Mouse (Mus musculus) C2C12 (cell line): Measurements from ENCODE around the gene Smc3. TPM values are rescaled to one million over a fixed set of nuclear protein-coding genes. Genes with fewer than 3 reads are reported as not detected.
A peak's percentile ranks its signal among the peaks of the same experiment; 100 is the strongest.

Experiments used
- H3K27me3 ChIP-seq: one replicate; pipeline ENCODE4 v1.6.1; 2011; ENCODE audit not compliant: control insufficient read depth, insufficient read depth, insufficient read length
- H3K36me3 ChIP-seq: one replicate; pipeline ENCODE4 v1.6.1; 2011; ENCODE audit not compliant: control insufficient read depth, insufficient read depth
- H3K4me3 ChIP-seq: one replicate; pipeline ENCODE4 v1.5.1; 2011; ENCODE audit warnings: mild to moderate bottlenecking, control low read depth; ENCODE audit not compliant: poor library complexity, insufficient read depth, severe bottlenecking
- H3K79me2 ChIP-seq: one replicate; pipeline ENCODE4 v1.6.1; 2011; ENCODE audit not compliant: control insufficient read depth, insufficient read depth
- H3K79me3 ChIP-seq: one replicate; pipeline ENCODE4 v1.6.1; 2011; ENCODE audit warnings: low read depth, control low read depth
- H3ac ChIP-seq: one replicate; pipeline ENCODE3; 2011; ENCODE audit warnings: low read depth; ENCODE audit not compliant: control insufficient read depth, insufficient read length
- CEBPB ChIP-seq: IDR thresholded peaks from one replicate; pipeline ENCODE4 v1.6.1; 2011; ENCODE audit warnings: low read depth, mild to moderate bottlenecking, control low read depth, moderate library complexity
- CTCF ChIP-seq: IDR thresholded peaks from one replicate; pipeline ENCODE4 v1.5.1; 2011; ENCODE audit not compliant: control insufficient read depth, insufficient read depth, insufficient read length
- FOSL1 ChIP-seq: IDR thresholded peaks from one replicate; pipeline ENCODE4 v1.8.0; 2011; ENCODE audit warnings: mild to moderate bottlenecking, low read length; ENCODE audit not compliant: poor library complexity, insufficient read depth, severe bottlenecking
- MAX ChIP-seq: IDR thresholded peaks from one replicate; pipeline ENCODE4 v1.6.1; 2011; ENCODE audit warnings: mild to moderate bottlenecking, control low read depth
- MYOD1 ChIP-seq: IDR thresholded peaks from one replicate; pipeline ENCODE4 v1.6.1; 2011; ENCODE audit warnings: low read depth; ENCODE audit not compliant: control insufficient read depth, insufficient read length
- MYOG ChIP-seq: IDR thresholded peaks from one replicate; pipeline ENCODE4 v1.6.1; 2011; ENCODE audit not compliant: control insufficient read depth, insufficient read length; ENCODE audit errors: extremely low read depth
- USF1 ChIP-seq: IDR thresholded peaks from one replicate; pipeline ENCODE4 v1.6.1; 2011; ENCODE audit warnings: low read depth, mild to moderate bottlenecking, control low read depth, moderate library complexity
- long read RNA-seq, 2 experiments: library from polyadenylated mRNA; unstranded; transcript quantifications; one replicate each; pipeline ENCODE4 v2.0.0; 2019 to 2020
- polyA plus RNA-seq: library from polyadenylated mRNA; unstranded; fragments of >200 nt; fragmentation: generic; extraction: Trizol; gene quantifications from one replicate; pipeline ENCODE4 v1.2.1, GENCODE M21; 2012; ENCODE audit warnings: missing spikeins

Smc3 gene
- polyA plus RNA-seq, result 10.1 TPM
- long read RNA-seq, experiment 1, full-length matches to known transcripts, result 6 of 63 reads
- long read RNA-seq, experiment 1, partial matches to known transcripts, result 52 of 63 reads
- long read RNA-seq, experiment 1, other reads (novel, unspliced or antisense), result 5 of 63 reads
- long read RNA-seq, experiment 2, full-length matches to known transcripts, result 16 of 96 reads
- long read RNA-seq, experiment 2, partial matches to known transcripts, result 79 of 96 reads
- long read RNA-seq, experiment 2, other reads (novel, unspliced or antisense), result 1 of 96 reads

GRCm38 (mm10) chr19:53599757-53600539 lies at the start of gene Smc3:
Gene Smc3, plus strand, starts transcription at chr19:53600398.
- peak within 1 kb of the TSS; percentile 79 for H3K4me3 ChIP-seq
- H3K27me3 ChIP-seq, result no peaks in the 10 kb centered on the region
- TF ChIP-seq CEBPB, result no peak
- TF ChIP-seq CTCF, result peak; percentile 31
- peak; percentile 97 for TF ChIP-seq USF1
- H3K79me3 ChIP-seq, result peaks cover 39% of the 10 kb centered on the region
- peak within 1 kb of the TSS; percentile 100 for H3ac ChIP-seq
- H3K36me3 ChIP-seq, result peaks cover 25% of the 10 kb centered on the region
- peaks cover 48% of the 10 kb centered on the region for H3K79me2 ChIP-seq

GRCm38 (mm10) chr19:53550972-53551371 lies 49.2 kb upstream of the Smc3 start:
- Histone ChIP-seq H3ac (no peak overlapping the region), H3K36me3 (no peaks in the 10 kb centered on the region), H3K79me3 (no peaks in the 10 kb centered on the region), H3K79me2 (no peaks in the 10 kb centered on the region), H3K27me3 (no peaks in the 10 kb centered on the region), H3K4me3 (no peak overlapping the region)
- TF ChIP-seq CTCF, result no peak

- H3K27me3 ChIP-seq, result no peaks in the 10 kb centered on the region
- no peaks in the 10 kb centered on the region for H3K79me3 ChIP-seq
- no peaks in the 10 kb centered on the region for H3K36me3 ChIP-seq
- no peak overlapping the region for H3K4me3 ChIP-seq
- H3K79me2 ChIP-seq, result no peaks in the 10 kb centered on the region
- peak; percentile 49 for TF ChIP-seq MYOD1
- TF ChIP-seq FOSL1, result no peak
- no peak for TF ChIP-seq CTCF
- peak; percentile 61 for TF ChIP-seq USF1
- H3ac ChIP-seq, result no peak overlapping the region
Measured at GRCm38 (mm10) chr19:53552216-53552786, 47.9 kb upstream of the Smc3 start.

GRCm38 (mm10) chr19:53552795-53553194 lies 47.4 kb upstream of the Smc3 start:
- Histone ChIP-seq H3K27me3 (no peaks in the 10 kb centered on the region), H3K79me3 (no peaks in the 10 kb centered on the region), H3K36me3 (no peaks in the 10 kb centered on the region), H3K79me2 (no peaks in the 10 kb centered on the region), H3K4me3 (no peak overlapping the region), H3ac (no peak overlapping the region)
- TF ChIP-seq MAX, result no peak
- no peak for TF ChIP-seq USF1
- TF ChIP-seq CTCF, result no peak
- TF ChIP-seq FOSL1, result no peak
- no peak for TF ChIP-seq MYOD1
- no peak for TF ChIP-seq MYOG
- no peak for TF ChIP-seq CEBPB

GRCm38 (mm10) chr19:53554402-53554801 lies 45.8 kb upstream of the Smc3 start:
- TF ChIP-seq CTCF (no peak), USF1 (no peak), MYOD1 (no peak), CEBPB (no peak), MAX (no peak), FOSL1 (no peak), MYOG (no peak)
- Histone ChIP-seq H3K27me3 (no peaks in the 10 kb centered on the region), H3ac (no peak overlapping the region), H3K4me3 (no peak overlapping the region), H3K36me3 (no peaks in the 10 kb centered on the region), H3K79me2 (no peaks in the 10 kb centered on the region), H3K79me3 (no peaks in the 10 kb centered on the region)

GRCm38 (mm10) chr19:53554981-53555616 lies 45.1 kb upstream of the Smc3 start:
- H3K36me3 ChIP-seq, result no peaks in the 10 kb centered on the region
- no peak overlapping the region for H3ac ChIP-seq
- H3K79me2 ChIP-seq, result no peaks in the 10 kb centered on the region
- no peak overlapping the region for H3K4me3 ChIP-seq
- H3K79me3 ChIP-seq, result no peaks in the 10 kb centered on the region
- peak; percentile 36 for TF ChIP-seq FOSL1
- no peak for TF ChIP-seq MYOG
- no peaks in the 10 kb centered on the region for H3K27me3 ChIP-seq
